Mouse (Mus musculus): Measurements from ENCODE around the gene Anks1. TPM values are rescaled to one million over a fixed set of nuclear protein-coding genes. Genes with fewer than 3 reads are reported as not detected.
A peak's percentile ranks its signal among the peaks of the same experiment; 100 is the strongest.

Gene Anks1
- polyA plus RNA-seq, 1 experiment from 2014 or later = 8.3 TPM

DNA sequence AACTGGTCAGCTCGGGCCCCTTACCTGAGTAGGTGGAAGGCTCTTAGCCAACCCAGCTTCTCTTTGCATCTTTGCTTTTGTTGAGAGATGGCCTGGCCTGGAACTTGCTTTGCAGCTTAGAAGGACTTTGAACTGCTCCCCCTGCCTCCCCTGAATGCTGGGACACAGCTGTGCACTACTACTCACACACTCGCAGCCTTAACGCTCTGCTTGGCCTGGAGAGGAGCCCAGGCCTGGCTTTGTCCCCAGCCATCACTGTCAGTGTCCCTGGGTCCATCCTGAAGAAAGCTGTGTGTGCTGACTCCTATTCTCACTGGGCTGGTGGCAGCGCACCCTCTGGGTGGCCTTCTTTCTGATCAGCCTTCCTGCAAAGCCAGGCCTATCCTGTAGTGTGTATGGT, 11.6 kb downstream of the Anks1 start:
- Histone ChIP-seq H3K4me3 (ENCODE audit: low read depth, low read length) (no peak overlapping the region), H3K4me2 (replicated peaks; ENCODE audit: low read depth) (no peak overlapping the region), H3K9me3 (ENCODE audit: control insufficient read depth, low read length) (no peaks in the 10 kb centered on the region), H3K27me3 (ENCODE audit: control insufficient read depth, insufficient read depth, low read length) (no peaks in the 10 kb centered on the region), H3K36me3 (ENCODE audit: control insufficient read depth, insufficient read depth, low read length) (no peaks in the 10 kb centered on the region), H3K27ac (replicated peaks) (no peak overlapping the region), H3K9ac (ENCODE audit: low read length) (no peak overlapping the region), H3K4me1 (replicated peaks; ENCODE audit: control insufficient read depth, insufficient read depth) (peaks cover 6% of the 10 kb centered on the region)
- no peak for TF ChIP-seq CTCF (IDR thresholded peaks at IDR 0.05; ENCODE audit: low read depth)
- no peak for TF ChIP-seq EP300 (optimal IDR thresholded peaks at IDR 0.05)
- ATAC-seq (ENCODE audit: low FRiP score, low TSS enrichment) (peak; percentile 27; the same call in 1 of the 2 replicates), DNase-seq (ENCODE audit: low spot score) (peak; percentile 45)
- WGBS = 53% methylated on average over 4 of the region's 4 CpGs

- TF ChIP-seq CTCF (IDR thresholded peaks at IDR 0.05; ENCODE audit: low read depth) (no peak), EP300 (optimal IDR thresholded peaks at IDR 0.05) (no peak)
- Histone ChIP-seq H3K27ac (replicated peaks) (no peak overlapping the region), H3K27me3 (ENCODE audit: control insufficient read depth, insufficient read depth, low read length) (no peaks in the 10 kb centered on the region), H3K9ac (ENCODE audit: low read length) (no peak overlapping the region), H3K4me1 (replicated peaks; ENCODE audit: control insufficient read depth, insufficient read depth) (peaks cover 8% of the 10 kb centered on the region), H3K36me3 (ENCODE audit: control insufficient read depth, insufficient read depth, low read length) (no peaks in the 10 kb centered on the region), H3K4me3 (ENCODE audit: low read depth, low read length) (no peak overlapping the region), H3K4me2 (replicated peaks; ENCODE audit: low read depth) (no peak overlapping the region), H3K9me3 (ENCODE audit: control insufficient read depth, low read length) (no peaks in the 10 kb centered on the region)
- 64% methylated on average over 11 of the region's 11 CpGs for WGBS
- no peak for ATAC-seq (ENCODE audit: low FRiP score, low TSS enrichment)
- DNase-seq (ENCODE audit: low spot score) = no peak
Measured at GRCm38 (mm10) chr17:27922174-27922712, 13.1 kb downstream of the Anks1 start.

DNA sequence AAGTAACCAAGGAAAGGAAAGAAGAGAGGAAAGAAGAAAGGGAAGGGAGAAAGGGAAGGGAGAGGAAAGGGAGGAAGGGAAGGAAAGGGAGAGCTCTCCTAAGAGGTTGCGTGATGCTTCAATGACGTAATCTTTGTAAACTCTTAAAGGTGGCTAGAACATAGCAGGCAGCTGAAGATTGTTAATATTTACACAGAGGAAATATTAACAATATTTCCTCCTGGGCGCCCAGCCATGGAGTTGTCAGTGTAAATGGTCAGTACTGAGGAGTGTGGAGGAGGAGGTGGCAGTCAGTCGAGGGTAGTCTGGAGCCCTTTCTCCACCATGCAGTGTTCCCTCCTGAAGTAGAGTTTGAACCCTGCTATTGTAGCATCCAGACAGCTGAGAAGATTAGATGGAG, 15.9 kb downstream of the Anks1 start:
- H3K4me3 ChIP-seq (ENCODE audit: low read depth, low read length) = no peak overlapping the region
- no peaks in the 10 kb centered on the region for H3K9me3 ChIP-seq (ENCODE audit: control insufficient read depth, low read length)
- H3K27me3 ChIP-seq (ENCODE audit: control insufficient read depth, insufficient read depth, low read length) = no peaks in the 10 kb centered on the region
- peaks cover 8% of the 10 kb centered on the region for H3K4me1 ChIP-seq (replicated peaks; ENCODE audit: control insufficient read depth, insufficient read depth)
- H3K36me3 ChIP-seq (ENCODE audit: control insufficient read depth, insufficient read depth, low read length) = no peaks in the 10 kb centered on the region
- no peak overlapping the region for H3K9ac ChIP-seq (ENCODE audit: low read length)
- no peak for TF ChIP-seq EP300 (optimal IDR thresholded peaks at IDR 0.05)
- H3K4me2 ChIP-seq (replicated peaks; ENCODE audit: low read depth) = no peak overlapping the region
- WGBS = 19% methylated on average over 4 of the region's 4 CpGs
- DNase-seq (ENCODE audit: low spot score) = peak; percentile 62
- peak overlapping the region; percentile 40; the same call in 1 of the 2 replicates for H3K27ac ChIP-seq (replicated peaks)
- peak; percentile 72 for ATAC-seq (ENCODE audit: low FRiP score, low TSS enrichment)

GRCm38 (mm10) chr17:27925504-27925903, 16.4 kb downstream of the Anks1 start:
- H3K27me3 ChIP-seq (ENCODE audit: control insufficient read depth, insufficient read depth, low read length) = no peaks in the 10 kb centered on the region
- no peak for DNase-seq (ENCODE audit: low spot score)
- peak; percentile 41; the same call in 1 of the 2 replicates for TF ChIP-seq CTCF (IDR thresholded peaks at IDR 0.05; ENCODE audit: low read depth)
- TF ChIP-seq EP300 (optimal IDR thresholded peaks at IDR 0.05) = no peak
- no peak overlapping the region for H3K9ac ChIP-seq (ENCODE audit: low read length)
- H3K4me1 ChIP-seq (replicated peaks; ENCODE audit: control insufficient read depth, insufficient read depth) = peaks cover 8% of the 10 kb centered on the region
- WGBS = 47% methylated on average over 7 of the region's 7 CpGs
- no peak overlapping the region for H3K4me2 ChIP-seq (replicated peaks; ENCODE audit: low read depth)
- peak overlapping the region; percentile 40 for H3K27ac ChIP-seq (replicated peaks)
- no peaks in the 10 kb centered on the region for H3K36me3 ChIP-seq (ENCODE audit: control insufficient read depth, insufficient read depth, low read length)
- no peaks in the 10 kb centered on the region for H3K9me3 ChIP-seq (ENCODE audit: control insufficient read depth, low read length)
- peak; percentile 31 for ATAC-seq (ENCODE audit: low FRiP score, low TSS enrichment)
- no peak overlapping the region for H3K4me3 ChIP-seq (ENCODE audit: low read depth, low read length)

DNA sequence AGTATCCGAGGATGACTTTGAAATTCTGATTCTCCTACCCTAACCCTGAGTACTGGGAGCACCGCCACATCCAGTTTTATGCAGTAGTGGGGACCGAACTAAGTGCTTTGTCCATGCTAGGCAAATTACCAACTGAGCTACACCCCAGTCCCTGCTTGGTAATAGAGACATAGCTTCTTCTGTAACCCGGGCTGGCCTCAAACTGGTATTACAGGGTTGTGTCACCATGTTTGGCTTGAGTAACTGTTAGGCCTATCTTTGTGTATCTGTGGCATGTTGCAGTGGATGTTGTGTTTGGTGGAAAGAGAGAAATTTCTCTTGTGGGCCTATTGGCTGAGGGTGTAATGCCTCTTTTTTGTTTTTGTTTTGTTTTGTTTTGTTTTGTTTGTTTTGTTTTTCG, 21.2 kb downstream of the Anks1 start:
- no peaks in the 10 kb centered on the region for H3K36me3 ChIP-seq (ENCODE audit: control insufficient read depth, insufficient read depth, low read length)
- no peaks in the 10 kb centered on the region for H3K9me3 ChIP-seq (ENCODE audit: control insufficient read depth, low read length)
- H3K9ac ChIP-seq (ENCODE audit: low read length) = no peak overlapping the region
- no peak for ATAC-seq (ENCODE audit: low FRiP score, low TSS enrichment)
- TF ChIP-seq EP300 (optimal IDR thresholded peaks at IDR 0.05) (no peak), CTCF (IDR thresholded peaks at IDR 0.05; ENCODE audit: low read depth) (no peak)
- no peak overlapping the region for H3K4me2 ChIP-seq (replicated peaks; ENCODE audit: low read depth)
- no peaks in the 10 kb centered on the region for H3K27me3 ChIP-seq (ENCODE audit: control insufficient read depth, insufficient read depth, low read length)
- H3K27ac ChIP-seq (replicated peaks) = no peak overlapping the region
- no peak overlapping the region for H3K4me3 ChIP-seq (ENCODE audit: low read depth, low read length)
- DNase-seq (ENCODE audit: low spot score) = no peak
- WGBS = 81% methylated on average over 5 of the region's 5 CpGs
- H3K4me1 ChIP-seq (replicated peaks; ENCODE audit: control insufficient read depth, insufficient read depth) = peaks cover 6% of the 10 kb centered on the region

DNA sequence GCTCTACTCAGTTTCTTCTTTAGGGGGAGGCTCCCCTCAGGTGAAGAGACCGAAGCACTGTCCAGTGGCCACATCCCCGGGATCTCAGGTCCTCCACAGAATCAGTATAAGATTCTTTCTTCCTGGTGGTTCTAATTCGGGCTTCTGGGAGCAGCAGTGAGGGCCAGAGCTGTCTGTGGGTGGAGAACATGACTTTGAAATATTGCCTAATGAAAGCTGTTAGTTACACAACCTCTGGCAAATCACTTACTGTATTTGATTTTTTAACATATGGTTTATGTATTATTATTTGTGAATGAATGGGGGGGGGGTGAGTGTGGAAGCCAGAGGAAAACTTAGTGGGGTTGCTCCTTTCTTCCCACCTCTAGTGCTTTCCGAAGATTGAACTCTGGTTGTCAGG, 22.7 kb downstream of the Anks1 start:
- ATAC-seq (ENCODE audit: low FRiP score, low TSS enrichment) (no peak), DNase-seq (ENCODE audit: low spot score) (no peak)
- Histone ChIP-seq H3K27ac (replicated peaks) (no peak overlapping the region), H3K9me3 (ENCODE audit: control insufficient read depth, low read length) (no peaks in the 10 kb centered on the region), H3K4me3 (ENCODE audit: low read depth, low read length) (no peak overlapping the region), H3K9ac (ENCODE audit: low read length) (no peak overlapping the region), H3K4me1 (replicated peaks; ENCODE audit: control insufficient read depth, insufficient read depth) (0 out of 2 replicates have a peak, but pooled peaks cover 2% of the 10 kb centered on the region), H3K27me3 (ENCODE audit: control insufficient read depth, insufficient read depth, low read length) (no peaks in the 10 kb centered on the region), H3K36me3 (ENCODE audit: control insufficient read depth, insufficient read depth, low read length) (no peaks in the 10 kb centered on the region), H3K4me2 (replicated peaks; ENCODE audit: low read depth) (no peak overlapping the region)
- TF ChIP-seq EP300 (optimal IDR thresholded peaks at IDR 0.05) (no peak), CTCF (IDR thresholded peaks at IDR 0.05; ENCODE audit: low read depth) (no peak)
- WGBS = 73% methylated on average over 4 of the region's 4 CpGs
